Mouse (Mus musculus): ENCODE results near the gene Birc5.

GRCm38 (mm10) chr11:117904442-117904841, 55.4 kb downstream of the Birc5 start:
- TF ChIP-seq GATA1 (IDR thresholded peaks at IDR 0.05; ENCODE audit: borderline replicate concordance, low read length) (no peak), FLI1 (IDR thresholded peaks at IDR 0.05; ENCODE audit: low read length) (no peak)

All from megakaryocyte, embryonic 14.5 days (primary cell).